Mouse (Mus musculus): ENCODE data around the gene Hspd1.

GRCm38 (mm10) chr1:55123046-55123445, 35.0 kb upstream of the Hspd1 start:
- TF ChIP-seq CTCF (IDR thresholded peaks at IDR 0.05; ENCODE audit: borderline replicate concordance, insufficient read depth, low read depth, low read length), result no peak
- no peak for TF ChIP-seq POLR2A (IDR thresholded peaks at IDR 0.05; ENCODE audit: borderline replicate concordance, insufficient read depth, low read length)
